Mouse (Mus musculus) CD4-positive naive resting alpha-beta T cell, adult 76 days (primary cell): ENCODE measurements around the gene Scgb1b10. TPM values are rescaled to one million over a fixed set of nuclear protein-coding genes. Genes with fewer than 3 reads are reported as not detected.

ENCODE experiments used
- total RNA-seq: library from RNA; stranded (reverse); gene quantifications from one replicate; pipeline ENCODE4 v1.2.4, GENCODE M21; 2023

Scgb1b10 gene
- total RNA-seq: not detected

DNA sequence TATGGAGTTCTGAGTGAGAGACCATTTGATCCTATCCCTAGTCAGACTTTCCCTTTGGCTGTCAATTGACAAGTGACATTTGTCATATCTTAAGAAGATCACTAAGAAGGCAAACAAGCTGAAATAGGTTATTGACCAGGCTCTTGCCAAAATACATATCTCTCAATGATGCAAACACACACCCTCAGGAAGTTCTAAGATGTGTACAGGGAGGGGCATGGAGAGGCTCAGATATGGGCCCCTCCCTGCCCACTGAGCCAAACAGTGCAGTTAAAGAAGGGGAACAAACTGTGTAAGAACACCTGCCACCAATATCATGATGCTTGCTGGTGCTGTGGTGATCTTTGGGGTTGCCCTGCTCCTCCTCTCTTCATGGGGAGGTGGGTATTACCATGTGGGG, at the start of gene Scgb1b10:
Gene Scgb1b10, plus strand, starts transcription at position 301 of the 400 bp plus-strand sequence.

Other genes with a start within 250 kb of the Scgb1b10 start
- not detected for gene Scgb2b11, start 110.3 kb downstream of the Scgb1b10 start, total RNA-seq
- not detected for gene Scgb1b11, start 122.0 kb downstream of the Scgb1b10 start, total RNA-seq
- not detected for gene Scgb2b12, start 226.4 kb downstream of the Scgb1b10 start, total RNA-seq
- gene Scgb1b12, start 233.3 kb downstream of the Scgb1b10 start, total RNA-seq: not detected